Mouse (Mus musculus) urinary bladder, postnatal 4 days (tissue): Measurements from ENCODE around the gene Trpt1.

Source experiments
- DNase-seq, 2 experiments: peaks; one replicate each; pipeline ENCODE4 v3.0.0; 2021 to 2022; ENCODE audit warnings: low spot score in 2 of 2

The Trpt1 gene

GRCm38 (mm10) chr19:6992011-6992858 is 3.7 kb upstream of the Trpt1 start, which contains the start of gene Dnajc4:
Dnajc4 (minus strand) TSS chr19:6992572.
- peak; percentile 95 to 96 for DNase-seq

- DNase-seq, result no peak
Observed at GRCm38 (mm10) chr19:6993011-6993770, 2.7 kb upstream of the Trpt1 start.

- no peak for DNase-seq
Observed at GRCm38 (mm10) chr19:6994002-6994401, 1.9 kb upstream of the Trpt1 start.

- DNase-seq, result no peak
Observed at GRCm38 (mm10) chr19:6994489-6994888, 1.4 kb upstream of the Trpt1 start.

- no peak for DNase-seq
Observed at GRCm38 (mm10) chr19:6995255-6995991, 508 bp upstream of the Trpt1 start.

GRCm38 (mm10) chr19:6997721-6998290 is 1.9 kb downstream of the Trpt1 start:
- DNase-seq, result no peak

GRCm38 (mm10) chr19:6999360-7000063 is 3.6 kb downstream of the Trpt1 start:
- no peak for DNase-seq

GRCm38 (mm10) chr19:7006892-7007593 is 11.1 kb downstream of the Trpt1 start:
- DNase-seq, result no peak

GRCm38 (mm10) chr19:7012426-7012825 is 16.5 kb downstream of the Trpt1 start:
- DNase-seq, result no peak

- no peak for DNase-seq
Observed at GRCm38 (mm10) chr19:7013984-7014383, 18.1 kb downstream of the Trpt1 start.

GRCm38 (mm10) chr19:7014481-7015135 is 18.7 kb downstream of the Trpt1 start:
- DNase-seq, result no peak

- no peak for DNase-seq
Observed at GRCm38 (mm10) chr19:7017541-7018457, 21.9 kb downstream of the Trpt1 start.

GRCm38 (mm10) chr19:7018546-7018945 is 22.6 kb downstream of the Trpt1 start:
- no peak for DNase-seq

- peak in 1 of 2 experiments; percentile 26 for DNase-seq
Observed at GRCm38 (mm10) chr19:7019191-7019590, 23.3 kb downstream of the Trpt1 start, which contains the start of gene Fermt3. Fermt3 (minus strand) TSS chr19:7019469.

GRCm38 (mm10) chr19:7020224-7020641 is 24.3 kb downstream of the Trpt1 start:
- DNase-seq, result no peak

GRCm38 (mm10) chr19:7029531-7029930 is 33.6 kb downstream of the Trpt1 start:
- DNase-seq, result no peak

- no peak for DNase-seq
Observed at GRCm38 (mm10) chr19:7034006-7034405, 38.1 kb downstream of the Trpt1 start.

GRCm38 (mm10) chr19:7039088-7039720 is 43.3 kb downstream of the Trpt1 start:
- no peak for DNase-seq
